Mouse (Mus musculus): ENCODE data around the gene Ankrd53. TPM values are rescaled to one million over a fixed set of nuclear protein-coding genes. Genes with fewer than 3 reads are reported as not detected.

Gene Ankrd53
- polyA plus RNA-seq, 1 experiment from 2014 or later, result not detected

- Histone ChIP-seq H3K27me3 (peaks cover 8% of the 10 kb centered on the region), H3K4me1 (replicated peaks) (peaks cover 32% of the 10 kb centered on the region), H3K27ac (replicated peaks) (peak within 1 kb of the TSS; percentile 98), H3K4me3 (replicated peaks) (peak within 1 kb of the TSS; percentile 75), H3K36me3 (replicated peaks) (no peaks in the 10 kb centered on the region), H3K9me3 (replicated peaks) (no peaks in the 10 kb centered on the region), H3K9ac (peak within 1 kb of the TSS; percentile 51), H3K4me2 (peak within 1 kb of the TSS; percentile 83)
- WGBS (ENCODE audit: insufficient replicate concordance), result under 1% methylated on average over 43 of the region's 43 CpGs
- peak; percentile 90 for ATAC-seq (ENCODE audit: insufficient read depth)
These were observed 32.4 kb downstream of the Ankrd53 start, which contains the start of gene Nagk for GRCm38 (mm10) chr6:83794760-83795296. TSS of gene Nagk (plus strand) at chr6:83794982.

DNA sequence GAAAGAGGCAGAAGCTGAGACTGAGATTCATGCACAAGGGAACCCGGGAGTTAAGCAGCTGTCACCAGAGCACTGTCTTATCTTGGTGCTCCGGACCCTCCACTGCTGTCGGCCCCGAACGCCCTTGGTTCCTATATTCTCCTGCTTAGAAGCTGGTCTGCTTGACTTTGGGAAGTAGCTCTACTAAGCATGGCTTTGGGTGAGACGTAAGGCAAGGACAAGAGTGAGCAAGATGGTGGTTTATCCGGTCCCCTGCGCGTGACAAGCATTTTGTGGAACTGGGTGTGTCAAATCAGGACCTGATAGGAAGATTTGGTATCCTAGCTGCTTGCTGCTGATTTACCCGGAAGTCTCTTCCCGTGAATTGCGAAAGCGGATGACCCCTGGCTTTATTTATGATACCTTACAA lies 33.1 kb downstream of the Ankrd53 start:
- Histone ChIP-seq H3K4me2 (peak overlapping the region; percentile 83), H3K27ac (replicated peaks) (peak overlapping the region; percentile 98), H3K9me3 (replicated peaks) (no peaks in the 10 kb centered on the region), H3K4me3 (replicated peaks) (peak overlapping the region; percentile 75), H3K36me3 (replicated peaks) (no peaks in the 10 kb centered on the region), H3K9ac (peak overlapping the region; percentile 51), H3K4me1 (replicated peaks) (peaks cover 32% of the 10 kb centered on the region), H3K27me3 (peaks cover 8% of the 10 kb centered on the region)
- 1% methylated on average over 13 of the region's 13 CpGs for WGBS (ENCODE audit: insufficient replicate concordance)
- no peak for ATAC-seq (ENCODE audit: insufficient read depth)

DNA sequence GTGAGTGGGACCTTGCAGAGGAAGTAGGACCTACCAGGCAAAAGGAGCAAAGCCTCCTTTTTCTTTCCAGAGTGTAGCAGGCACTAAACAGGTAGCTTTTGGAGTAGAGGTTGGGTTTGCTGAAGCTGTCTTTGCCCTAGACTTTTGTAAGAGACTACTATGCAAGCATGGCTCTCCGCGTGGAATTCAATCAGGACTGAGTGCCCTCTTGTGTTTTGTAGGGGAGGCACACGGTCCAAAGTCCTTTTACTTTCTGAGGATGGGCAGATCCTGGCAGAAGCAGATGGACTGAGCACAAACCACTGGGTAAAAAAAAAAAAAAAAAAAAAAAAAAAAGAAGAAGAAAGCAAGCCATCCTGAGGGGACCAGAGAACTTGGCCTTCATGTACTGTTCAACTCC lies 34.2 kb downstream of the Ankrd53 start:
- H3K4me1 ChIP-seq (replicated peaks), result peaks cover 25% of the 10 kb centered on the region
- H3K9ac ChIP-seq, result no peak overlapping the region
- peaks cover 8% of the 10 kb centered on the region for H3K27me3 ChIP-seq
- no peak for ATAC-seq (ENCODE audit: insufficient read depth)
- H3K4me3 ChIP-seq (replicated peaks), result no peak overlapping the region
- no peaks in the 10 kb centered on the region for H3K9me3 ChIP-seq (replicated peaks)
- H3K4me2 ChIP-seq, result no peak overlapping the region
- H3K27ac ChIP-seq (replicated peaks), result no peak overlapping the region
- H3K36me3 ChIP-seq (replicated peaks), result no peaks in the 10 kb centered on the region
- WGBS (ENCODE audit: insufficient replicate concordance), result 59% methylated on average over 3 of the region's 3 CpGs

DNA sequence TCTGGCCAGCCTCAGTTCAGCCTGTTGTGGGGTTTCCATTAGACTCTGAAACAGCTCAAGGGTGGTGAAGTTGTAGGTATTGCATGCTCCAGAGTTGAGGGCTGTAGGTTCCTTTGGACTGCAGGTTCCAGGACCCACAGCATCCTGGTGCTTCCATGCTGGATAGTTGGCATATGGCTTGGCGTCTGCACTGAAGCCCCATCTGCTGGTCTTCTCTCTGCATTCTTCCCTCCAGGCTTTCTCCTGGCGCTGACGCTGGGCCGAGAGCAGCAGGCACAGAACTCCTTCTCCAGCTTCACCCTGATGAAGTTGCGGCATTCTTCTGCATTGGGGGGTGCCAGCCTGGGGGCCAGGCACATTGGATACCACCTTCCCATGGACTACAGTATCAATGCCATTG lies 39.6 kb downstream of the Ankrd53 start:
- WGBS (ENCODE audit: insufficient replicate concordance), result 64% methylated on average over 5 of the region's 5 CpGs
- Histone ChIP-seq H3K9ac (no peak overlapping the region), H3K36me3 (replicated peaks) (0 out of 2 replicates have a peak, but pooled peaks cover 4% of the 10 kb centered on the region), H3K4me2 (no peak overlapping the region), H3K4me3 (replicated peaks) (no peak overlapping the region), H3K27me3 (peaks cover 2% of the 10 kb centered on the region; the same call in 1 of the 2 replicates), H3K4me1 (replicated peaks) (no peaks in the 10 kb centered on the region), H3K9me3 (replicated peaks) (no peaks in the 10 kb centered on the region), H3K27ac (replicated peaks) (no peak overlapping the region)
- ATAC-seq (ENCODE audit: insufficient read depth), result no peak

GRCm38 (mm10) chr6:83802846-83803245 lies 40.4 kb downstream of the Ankrd53 start:
- Histone ChIP-seq H3K9me3 (replicated peaks) (no peaks in the 10 kb centered on the region), H3K27me3 (no peaks in the 10 kb centered on the region), H3K4me3 (replicated peaks) (no peak overlapping the region), H3K9ac (no peak overlapping the region), H3K36me3 (replicated peaks) (0 out of 2 replicates have a peak, but pooled peaks cover 4% of the 10 kb centered on the region), H3K4me2 (no peak overlapping the region), H3K4me1 (replicated peaks) (no peaks in the 10 kb centered on the region), H3K27ac (replicated peaks) (no peak overlapping the region)
- WGBS (ENCODE audit: insufficient replicate concordance), result 68% methylated on average over 3 of the region's 3 CpGs
- no peak for ATAC-seq (ENCODE audit: insufficient read depth)

DNA sequence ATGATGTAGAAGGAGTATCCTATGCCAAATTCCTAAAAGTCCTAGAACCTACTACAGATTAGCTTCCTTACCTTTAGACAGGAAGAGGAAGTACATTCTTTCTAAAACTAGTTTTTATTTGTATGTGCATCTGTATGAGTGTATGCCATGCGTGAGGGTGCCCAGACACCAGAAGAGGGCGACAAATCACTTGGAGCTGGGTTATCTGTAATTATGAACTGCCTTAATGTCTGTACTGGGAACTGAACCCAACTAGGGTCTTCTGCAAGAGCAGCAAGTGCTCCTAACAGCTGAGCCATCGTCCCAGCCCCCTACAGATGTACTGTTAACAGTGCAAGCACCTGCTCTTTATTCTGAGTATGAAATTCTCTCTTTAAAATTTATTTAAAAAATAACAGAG lies 53.4 kb downstream of the Ankrd53 start:
- H3K4me3 ChIP-seq (replicated peaks), result no peak overlapping the region
- H3K9ac ChIP-seq, result no peak overlapping the region
- no peak overlapping the region for H3K4me2 ChIP-seq
- H3K27me3 ChIP-seq, result no peaks in the 10 kb centered on the region
- H3K9me3 ChIP-seq (replicated peaks), result no peaks in the 10 kb centered on the region
- 77% methylated on average over 3 of the region's 3 CpGs for WGBS (ENCODE audit: insufficient replicate concordance)
- H3K36me3 ChIP-seq (replicated peaks), result peaks cover 8% of the 10 kb centered on the region; the same call in 1 of the 2 replicates
- no peaks in the 10 kb centered on the region for H3K4me1 ChIP-seq (replicated peaks)
- no peak for ATAC-seq (ENCODE audit: insufficient read depth)
- H3K27ac ChIP-seq (replicated peaks), result no peak overlapping the region

Other genes starting within 250 kb of the Ankrd53 start
- gene Actg2, start 226.4 kb upstream of the Ankrd53 start, polyA plus RNA-seq (2015; fragmentation: Nextera tagmentation; extraction: Ambion mirVana), result 4.1 and 7.2 TPM in 2 replicates
- 8.9 and 9.6 TPM in 2 replicates for gene Stambp, start 189.9 kb upstream of the Ankrd53 start, polyA plus RNA-seq (2015; fragmentation: Nextera tagmentation; extraction: Ambion mirVana)
- gene Clec4f, start 106.5 kb upstream of the Ankrd53 start, polyA plus RNA-seq (2015; fragmentation: Nextera tagmentation; extraction: Ambion mirVana), result 10.5 and 17.6 TPM in 2 replicates
- gene Cd207, start 84.8 kb upstream of the Ankrd53 start, polyA plus RNA-seq (2015; fragmentation: Nextera tagmentation; extraction: Ambion mirVana), result 0.85 and 0.92 TPM in 2 replicates
- gene Vax2, start 51.4 kb upstream of the Ankrd53 start, polyA plus RNA-seq (2015; fragmentation: Nextera tagmentation; extraction: Ambion mirVana), result not detected in 2 replicates
- gene Atp6v1b1, start 19.7 kb upstream of the Ankrd53 start, polyA plus RNA-seq (2015; fragmentation: Nextera tagmentation; extraction: Ambion mirVana), result not detected in 2 replicates
- 42.3 and 44.0 TPM in 2 replicates for gene Tex261, start 13.2 kb downstream of the Ankrd53 start, polyA plus RNA-seq (2015; fragmentation: Nextera tagmentation; extraction: Ambion mirVana)
- gene Nagk, start 32.3 kb downstream of the Ankrd53 start, polyA plus RNA-seq (2015; fragmentation: Nextera tagmentation; extraction: Ambion mirVana), result 16.6 and 20.1 TPM in 2 replicates
- gene Paip2b, start 69.1 kb downstream of the Ankrd53 start, polyA plus RNA-seq (2015; fragmentation: Nextera tagmentation; extraction: Ambion mirVana), result 3.3 and 3.7 TPM in 2 replicates
- gene Zfp638, start 104.5 kb downstream of the Ankrd53 start, polyA plus RNA-seq (2015; fragmentation: Nextera tagmentation; extraction: Ambion mirVana), result 14.5 and 16.8 TPM in 2 replicates
- 1.5 and 2.7 TPM in 2 replicates for gene Dysf, start 245.9 kb downstream of the Ankrd53 start, polyA plus RNA-seq (2015; fragmentation: Nextera tagmentation; extraction: Ambion mirVana)

Data from liver, embryonic 15.5 days (tissue).